Mouse (Mus musculus): ENCODE measurements around the gene Mtus2. TPM values are rescaled to one million over a fixed set of nuclear protein-coding genes. Genes with fewer than 3 reads are reported as not detected.

Mtus2 gene
- total and polyA plus RNA-seq, 3 experiments: 0.08 TPM; not detected in 2

DNA sequence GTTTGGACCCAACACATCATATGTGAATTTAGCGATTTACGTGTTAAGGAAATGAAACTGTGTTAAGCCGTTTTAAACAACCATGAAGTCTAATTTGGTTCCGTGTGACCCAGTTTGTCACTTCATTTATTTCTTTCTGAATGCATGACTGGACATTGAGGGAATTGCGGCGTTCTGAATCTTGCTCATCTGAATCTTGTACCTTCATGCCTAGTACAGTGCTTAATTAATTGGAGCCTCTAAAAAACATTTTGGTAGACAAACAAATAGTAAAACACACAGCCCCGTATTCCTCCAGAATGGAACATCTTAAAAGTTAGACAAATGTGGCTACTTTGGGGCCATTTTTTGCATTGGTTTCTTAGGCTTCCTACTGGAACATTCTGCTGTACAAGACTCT is 84.5 kb downstream of the Mtus2 start:
- Histone ChIP-seq H3K4me1 (ENCODE audit: control insufficient read depth in 1 of 2, insufficient read depth in 2 of 2, low read length in 2 of 2) (no peaks in the 10 kb centered on the region), H3K79me2 (ENCODE audit: control insufficient read depth, insufficient read depth, low read length, poor library complexity) (no peaks in the 10 kb centered on the region), H3K36me3 (ENCODE audit: control insufficient read depth in 1 of 2, insufficient read depth in 2 of 2, low read length in 2 of 2) (no peaks in the 10 kb centered on the region), H3K9ac (ENCODE audit: control insufficient read depth, low read depth, low read length, poor library complexity, severe bottlenecking) (no peak overlapping the region), H3K27me3 (ENCODE audit: control insufficient read depth in 1 of 2, insufficient read depth in 2 of 2, low read length in 2 of 2) (no peaks in the 10 kb centered on the region), H3K27ac (ENCODE audit: control insufficient read depth, low read depth, low read length) (no peak overlapping the region), H3K4me3 (ENCODE audit: control insufficient read depth in 1 of 2, insufficient read depth in 1 of 2, low read depth in 2 of 2, low read length in 2 of 2) (no peak overlapping the region), H3K9me3 (replicated peaks; ENCODE audit: insufficient read depth, low read length) (no peaks in the 10 kb centered on the region)
- TF ChIP-seq NRF1 (IDR thresholded peaks at IDR 0.05; ENCODE audit: insufficient read depth, low read depth, low read length, poor library complexity, severe bottlenecking): no peak
- TF ChIP-seq ZNF384 (IDR thresholded peaks at IDR 0.05; ENCODE audit: low read depth, low read length): no peak
- TF ChIP-seq MAZ (IDR thresholded peaks at IDR 0.05; ENCODE audit: low read depth, low read length): no peak
- no peak for TF ChIP-seq TCF12 (IDR thresholded peaks at IDR 0.05; ENCODE audit: low read depth, low read length)
- TF ChIP-seq GATA1 (IDR thresholded peaks at IDR 0.05; ENCODE audit: low read depth, low read length): no peak
- TF ChIP-seq POLR2AphosphoS2 (IDR thresholded peaks at IDR 0.05; ENCODE audit: low read length): no peak
- TF ChIP-seq EP300 (IDR thresholded peaks at IDR 0.05; ENCODE audit: low read depth in 1 of 2, low read length in 2 of 2): no peak
- TF ChIP-seq UBTF (IDR thresholded peaks at IDR 0.05; ENCODE audit: borderline replicate concordance, insufficient read depth, low read depth, low read length): no peak
- TF ChIP-seq E2F4 (IDR thresholded peaks at IDR 0.05; ENCODE audit: borderline replicate concordance, low read depth, low read length): no peak
- no peak for TF ChIP-seq JUND (IDR thresholded peaks at IDR 0.05; ENCODE audit: low read depth, low read length)
- TF ChIP-seq TAL1 (IDR thresholded peaks at IDR 0.05; ENCODE audit: low read length): no peak
- no peak for TF ChIP-seq MYC (IDR thresholded peaks at IDR 0.05; ENCODE audit: low read depth, low read length)
- TF ChIP-seq MAFK (IDR thresholded peaks at IDR 0.05; ENCODE audit: borderline replicate concordance, low read depth, low read length): no peak
- TF ChIP-seq ZC3H11A (IDR thresholded peaks at IDR 0.05; ENCODE audit: low read depth, low read length): no peak
- no peak for TF ChIP-seq POLR2A (IDR thresholded peaks at IDR 0.05; ENCODE audit: control insufficient read depth in 1 of 2, insufficient read depth in 1 of 2, low read depth in 1 of 2, low read length in 2 of 2, poor library complexity in 1 of 2)
- TF ChIP-seq ETS1 (IDR thresholded peaks at IDR 0.05; ENCODE audit: low read depth, low read length): no peak
- no peak for TF ChIP-seq ELF1 (IDR thresholded peaks at IDR 0.05; ENCODE audit: low read depth, low read length)
- DNase-seq (ENCODE audit: low read depth, low spot score): no peak

DNA sequence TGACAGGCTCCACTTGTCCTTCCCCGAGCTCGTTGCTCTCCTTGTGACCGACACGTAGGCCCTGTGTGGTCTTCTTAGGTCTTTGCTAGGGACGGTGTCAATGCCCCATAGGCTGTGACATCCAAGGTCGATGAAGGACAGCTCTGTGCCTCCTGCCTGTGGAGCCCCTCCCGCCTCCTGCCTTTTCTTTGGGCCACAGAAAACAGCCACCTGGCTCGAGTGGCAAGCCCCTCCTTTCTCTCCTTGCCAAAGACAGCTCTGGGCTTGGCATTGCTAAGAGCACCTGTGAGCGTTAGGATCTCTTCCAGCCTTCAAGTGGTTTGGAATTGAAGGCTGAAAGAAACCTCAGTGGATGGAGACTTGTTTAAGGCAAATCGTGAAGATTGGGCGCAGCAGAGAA is 91.1 kb downstream of the Mtus2 start:
- H3K4me3 ChIP-seq (ENCODE audit: control insufficient read depth in 1 of 2, insufficient read depth in 1 of 2, low read depth in 2 of 2, low read length in 2 of 2): no peak overlapping the region
- H3K9ac ChIP-seq (ENCODE audit: control insufficient read depth, low read depth, low read length, poor library complexity, severe bottlenecking): no peak overlapping the region
- H3K79me2 ChIP-seq (ENCODE audit: control insufficient read depth, insufficient read depth, low read length, poor library complexity): no peaks in the 10 kb centered on the region
- no peak for DNase-seq (ENCODE audit: low read depth, low spot score)
- no peak for TF ChIP-seq SMC3 (IDR thresholded peaks at IDR 0.05; ENCODE audit: low read depth, low read length)
- no peak for TF ChIP-seq USF2 (IDR thresholded peaks at IDR 0.05; ENCODE audit: borderline replicate concordance in 1 of 2, insufficient read depth in 1 of 2, low read depth in 1 of 2, low read length in 2 of 2)
- TF ChIP-seq CHD1 (IDR thresholded peaks at IDR 0.05; ENCODE audit: low read depth, low read length): no peak
- TF ChIP-seq KAT2A (conservative IDR thresholded peaks at IDR 0.05; ENCODE audit: low read depth, low read length): no peak
- no peak for TF ChIP-seq UBTF (IDR thresholded peaks at IDR 0.05; ENCODE audit: borderline replicate concordance, insufficient read depth, low read depth, low read length)
- no peak for TF ChIP-seq NELFE (IDR thresholded peaks at IDR 0.05; ENCODE audit: low read depth, low read length)
- no peaks in the 10 kb centered on the region for H3K27me3 ChIP-seq (ENCODE audit: control insufficient read depth in 1 of 2, insufficient read depth in 2 of 2, low read length in 2 of 2)
- no peaks in the 10 kb centered on the region for H3K36me3 ChIP-seq (ENCODE audit: control insufficient read depth in 1 of 2, insufficient read depth in 2 of 2, low read length in 2 of 2)
- H3K27ac ChIP-seq (ENCODE audit: control insufficient read depth, low read depth, low read length): no peak overlapping the region
- no peaks in the 10 kb centered on the region for H3K4me1 ChIP-seq (ENCODE audit: control insufficient read depth in 1 of 2, insufficient read depth in 2 of 2, low read length in 2 of 2)
- H3K9me3 ChIP-seq (replicated peaks; ENCODE audit: insufficient read depth, low read length): no peaks in the 10 kb centered on the region
